Mouse (Mus musculus) heart, embryonic 13.5 days (tissue): ENCODE results near the gene Rhot2. TPM values are rescaled to one million over a fixed set of nuclear protein-coding genes. Genes with fewer than 3 reads are reported as not detected.

ENCODE experiments used
- ATAC-seq: fragments of 200-750 bp; cut with Nextera tagmentation; 2 replicates; pipeline ENCODE4 v1.8.0; 2017; ENCODE audit warnings: moderate TSS enrichment; ENCODE audit not compliant: insufficient number of reproducible peaks, low FRiP score, low TSS enrichment; ENCODE audit errors: extremely low read depth
- H3K27ac ChIP-seq: fragments of 300-500 bp; sonication (generic); replicated peaks from 2 replicates; pipeline ENCODE4 v1.5.1; 2015; ENCODE audit warnings: moderate library complexity, mild to moderate bottlenecking, inconsistent platforms
- H3K27me3 ChIP-seq: fragments of 300-500 bp; sonication (generic); replicated peaks from 2 replicates; pipeline ENCODE4 v1.6.1; 2015; ENCODE audit warnings: mild to moderate bottlenecking, inconsistent platforms
- H3K36me3 ChIP-seq: fragments of 300-500 bp; sonication (generic); 2 replicates; pipeline ENCODE4 v1.6.1; 2015; ENCODE audit warnings: mild to moderate bottlenecking, inconsistent platforms
- H3K4me1 ChIP-seq: fragments of 300-500 bp; sonication (generic); 2 replicates; pipeline ENCODE4 v1.6.1; 2015; ENCODE audit warnings: inconsistent platforms
- H3K4me2 ChIP-seq: fragments of 300-500 bp; sonication (generic); 2 replicates; pipeline ENCODE4 v1.6.1; 2015; ENCODE audit warnings: inconsistent platforms, mild to moderate bottlenecking, moderate library complexity
- H3K4me3 ChIP-seq: fragments of 300-500 bp; sonication (generic); 2 replicates; pipeline ENCODE4 v1.5.1; 2015; ENCODE audit warnings: moderate library complexity, mild to moderate bottlenecking, inconsistent platforms
- H3K9ac ChIP-seq: fragments of 300-500 bp; sonication (generic); 2 replicates; pipeline ENCODE4 v1.6.1; 2015; ENCODE audit warnings: inconsistent platforms, mild to moderate bottlenecking, moderate library complexity
- H3K9me3 ChIP-seq: fragments of 300-500 bp; sonication (generic); 2 replicates; pipeline ENCODE4 v1.6.1; 2016; ENCODE audit warnings: inconsistent platforms
- WGBS: fragments of 180-500 bp; shearing (Covaris S2); methylation state at CpG from one replicate; pipeline ENCODE4 v1.1.7; 2015; ENCODE audit warnings: mixed read lengths; 5-methylcytosine and 5-hydroxymethylcytosine counted together
- microRNA-seq: library from miRNA; unstranded; fragments of <30 nt; microRNA quantifications from one replicate; pipeline ENCODE4, GENCODE M21; 2016
- polyA plus RNA-seq: library from polyadenylated mRNA; unstranded; fragments of >200 nt; fragmentation: Nextera tagmentation; extraction: Ambion mirVana; gene quantifications from 2 replicates; pipeline ENCODE4 v1.2.1, GENCODE M21; 2015

Rhot2 gene
- polyA plus RNA-seq, 1 experiment from 2014 or later, result 18.3 TPM

GRCm38 (mm10) chr17:25791843-25792527, 52.7 kb downstream of the Rhot2 start:
- peak overlapping the region; percentile 79 for H3K4me3 ChIP-seq
- H3K9me3 ChIP-seq, result no peaks in the 10 kb centered on the region
- 0 out of 2 replicates have a peak, but pooled peaks have one; percentile 29 for ATAC-seq
- H3K4me1 ChIP-seq, result peaks cover 47% of the 10 kb centered on the region
- peak overlapping the region; percentile 96 for H3K27ac ChIP-seq
- WGBS, result under 1% methylated on average over 45 of the region's 45 CpGs
- H3K9ac ChIP-seq, result peak overlapping the region; percentile 86
- peaks cover 32% of the 10 kb centered on the region for H3K36me3 ChIP-seq
- H3K4me2 ChIP-seq, result peak overlapping the region; percentile 90
- no peaks in the 10 kb centered on the region for H3K27me3 ChIP-seq

- Histone ChIP-seq H3K4me3 (peak overlapping the region; percentile 79), H3K27ac (peak overlapping the region; percentile 96), H3K4me2 (peak overlapping the region; percentile 90), H3K9me3 (no peaks in the 10 kb centered on the region), H3K9ac (peak overlapping the region; percentile 86), H3K36me3 (peaks cover 32% of the 10 kb centered on the region), H3K4me1 (peaks cover 45% of the 10 kb centered on the region), H3K27me3 (no peaks in the 10 kb centered on the region)
- 30% methylated on average over 19 of the region's 19 CpGs for WGBS
- no peak for ATAC-seq
Observed at GRCm38 (mm10) chr17:25791320-25791842, 53.3 kb downstream of the Rhot2 start.

Small RNAs within 50 kb of the gene (microRNA-seq; reads per million reads assigned to microRNA genes)
- gene Mir3082, result 1.0 reads per million

Other genes with a start within 250 kb of the Rhot2 start
- 3.2 and 3.4 TPM in 2 replicates for gene Gng13, start 127.7 kb downstream of the Rhot2 start, polyA plus RNA-seq
- gene Chtf18, start 117.4 kb downstream of the Rhot2 start, polyA plus RNA-seq, result 18.8 and 20.4 TPM in 2 replicates
- 13.3 and 13.7 TPM in 2 replicates for gene Rpusd1, start 117.2 kb downstream of the Rhot2 start, polyA plus RNA-seq
- not detected in 2 replicates for gene Mslnl, start 108.8 kb downstream of the Rhot2 start, polyA plus RNA-seq
- 28.7 and 32.4 TPM in 2 replicates for gene Msln, start 90.5 kb downstream of the Rhot2 start, polyA plus RNA-seq
- gene Narfl, start 71.1 kb downstream of the Rhot2 start, polyA plus RNA-seq, result 27.1 and 30.6 TPM in 2 replicates
- 50.2 and 51.3 TPM in 2 replicates for gene Haghl, start 59.2 kb downstream of the Rhot2 start, polyA plus RNA-seq
- gene Ccdc78, start 58.3 kb downstream of the Rhot2 start, polyA plus RNA-seq, result 0.09 and 0.17 TPM in 2 replicates
- gene Fam173a, start 52.0 kb downstream of the Rhot2 start, polyA plus RNA-seq, result 62.2 and 69.9 TPM in 2 replicates
- gene AC134908.4, start 49.2 kb downstream of the Rhot2 start, polyA plus RNA-seq, result 0.84 TPM in 1 of 2 replicates, not detected in the other
- gene Metrn, start 47.7 kb downstream of the Rhot2 start, polyA plus RNA-seq, result 28.1 and 28.9 TPM in 2 replicates
- gene Fbxl16, start 35.8 kb downstream of the Rhot2 start, polyA plus RNA-seq, result 1.0 and 1.1 TPM in 2 replicates
- gene Wdr24, start 21.2 kb downstream of the Rhot2 start, polyA plus RNA-seq, result 14.2 and 15.1 TPM in 2 replicates
- gene Jmjd8, start 16.0 kb downstream of the Rhot2 start, polyA plus RNA-seq, result 36.7 and 37.4 TPM in 2 replicates
- gene Stub1, start 11.4 kb downstream of the Rhot2 start, polyA plus RNA-seq, result 287 and 324 TPM in 2 replicates
- 0.45 and 0.98 TPM in 2 replicates for gene Rhbdl1, start 7.6 kb downstream of the Rhot2 start, polyA plus RNA-seq
- gene Gm20683, start 3.1 kb downstream of the Rhot2 start, polyA plus RNA-seq, result 2.3 and 2.4 TPM in 2 replicates
- gene Wdr90, start 16.6 kb upstream of the Rhot2 start, polyA plus RNA-seq, result 12.3 and 15.1 TPM in 2 replicates
- gene Mcrip2, start 23.9 kb upstream of the Rhot2 start, polyA plus RNA-seq, result 159 and 173 TPM in 2 replicates
- gene Mettl26, start 30.2 kb upstream of the Rhot2 start, polyA plus RNA-seq, result 35.7 and 43.2 TPM in 2 replicates
- 0.23 and 0.38 TPM in 2 replicates for gene Wfikkn1, start 36.0 kb upstream of the Rhot2 start, polyA plus RNA-seq
- 16.1 and 16.4 TPM in 2 replicates for gene Rab40c, start 74.9 kb upstream of the Rhot2 start, polyA plus RNA-seq
- 60.4 and 62.1 TPM in 2 replicates for gene Pigq, start 100.1 kb upstream of the Rhot2 start, polyA plus RNA-seq
- 0.06 TPM in 1 of 2 replicates, not detected in the other for gene Nhlrc4, start 100.1 kb upstream of the Rhot2 start, polyA plus RNA-seq
- 0.13 and 0.15 TPM in 2 replicates for gene A930017K11Rik, start 107.7 kb upstream of the Rhot2 start, polyA plus RNA-seq
- 9.3 and 10.6 TPM in 2 replicates for gene Capn15, start 140.9 kb upstream of the Rhot2 start, polyA plus RNA-seq
- 11.0 and 12.3 TPM in 2 replicates for gene Rab11fip3, start 224.7 kb upstream of the Rhot2 start, polyA plus RNA-seq
- gene Decr2, start 245.5 kb upstream of the Rhot2 start, polyA plus RNA-seq, result 34.4 and 34.6 TPM in 2 replicates